Mouse (Mus musculus) heart, adult 2 months (tissue): ENCODE measurements at regions not wholly inside any gene's neighbourhood (a gene's known extent, or its start where the extent isn't known, plus 50 kb on each side); places are given as distances from the start of the nearest gene placed in this dataset.

Experiments
- CTCF ChIP-seq: fragments of 200-600 bp; IDR thresholded peaks from 2 replicates; pipeline ENCODE4 v1.8.1; 2022; ENCODE audit warnings: antibody characterized with exemption, mild to moderate bottlenecking, moderate library complexity
- EP300 ChIP-seq: fragments of 200-500 bp; IDR thresholded peaks from 2 replicates; pipeline ENCODE4 v1.6.1; 2011; ENCODE audit warnings: low read depth, low read length, control low read depth; ENCODE audit not compliant: insufficient read depth
- POLR2A ChIP-seq: fragments of 200-500 bp; IDR thresholded peaks from 2 replicates; pipeline ENCODE4 v1.6.1; 2011; ENCODE audit warnings: mild to moderate bottlenecking, low read depth, low read length, control low read depth; ENCODE audit not compliant: insufficient read depth

- TF ChIP-seq CTCF (no peak), POLR2A (no peak), EP300 (no peak)
Observed at GRCm38 (mm10) chr1:28047964-28048363, 732.1 kb downstream of the Gm597 start.
